Mouse (Mus musculus) heart, embryonic 13.5 days (tissue): ENCODE measurements around the gene Atxn2l. TPM values are rescaled to one million over a fixed set of nuclear protein-coding genes. Genes with fewer than 3 reads are reported as not detected.

Source experiments
- ATAC-seq: fragments of 200-750 bp; cut with Nextera tagmentation; 2 replicates; pipeline ENCODE4 v1.8.0; 2017; ENCODE audit warnings: moderate TSS enrichment; ENCODE audit not compliant: insufficient number of reproducible peaks, low FRiP score, low TSS enrichment; ENCODE audit errors: extremely low read depth
- H3K27ac ChIP-seq: fragments of 300-500 bp; sonication (generic); replicated peaks from 2 replicates; pipeline ENCODE4 v1.5.1; 2015; ENCODE audit warnings: moderate library complexity, mild to moderate bottlenecking, inconsistent platforms
- H3K27me3 ChIP-seq: fragments of 300-500 bp; sonication (generic); replicated peaks from 2 replicates; pipeline ENCODE4 v1.6.1; 2015; ENCODE audit warnings: mild to moderate bottlenecking, inconsistent platforms
- H3K36me3 ChIP-seq: fragments of 300-500 bp; sonication (generic); 2 replicates; pipeline ENCODE4 v1.6.1; 2015; ENCODE audit warnings: mild to moderate bottlenecking, inconsistent platforms
- H3K4me1 ChIP-seq: fragments of 300-500 bp; sonication (generic); 2 replicates; pipeline ENCODE4 v1.6.1; 2015; ENCODE audit warnings: inconsistent platforms
- H3K4me2 ChIP-seq: fragments of 300-500 bp; sonication (generic); 2 replicates; pipeline ENCODE4 v1.6.1; 2015; ENCODE audit warnings: inconsistent platforms, mild to moderate bottlenecking, moderate library complexity
- H3K4me3 ChIP-seq: fragments of 300-500 bp; sonication (generic); 2 replicates; pipeline ENCODE4 v1.5.1; 2015; ENCODE audit warnings: moderate library complexity, mild to moderate bottlenecking, inconsistent platforms
- H3K9ac ChIP-seq: fragments of 300-500 bp; sonication (generic); 2 replicates; pipeline ENCODE4 v1.6.1; 2015; ENCODE audit warnings: inconsistent platforms, mild to moderate bottlenecking, moderate library complexity
- H3K9me3 ChIP-seq: fragments of 300-500 bp; sonication (generic); 2 replicates; pipeline ENCODE4 v1.6.1; 2016; ENCODE audit warnings: inconsistent platforms
- WGBS: fragments of 180-500 bp; shearing (Covaris S2); methylation state at CpG from one replicate; pipeline ENCODE4 v1.1.7; 2015; ENCODE audit warnings: mixed read lengths; 5-methylcytosine and 5-hydroxymethylcytosine counted together
- polyA plus RNA-seq: library from polyadenylated mRNA; unstranded; fragments of >200 nt; fragmentation: Nextera tagmentation; extraction: Ambion mirVana; gene quantifications from 2 replicates; pipeline ENCODE4 v1.2.1, GENCODE M21; 2015

Atxn2l gene
- polyA plus RNA-seq, 1 experiment from 2014 or later = 36.1 TPM

DNA sequence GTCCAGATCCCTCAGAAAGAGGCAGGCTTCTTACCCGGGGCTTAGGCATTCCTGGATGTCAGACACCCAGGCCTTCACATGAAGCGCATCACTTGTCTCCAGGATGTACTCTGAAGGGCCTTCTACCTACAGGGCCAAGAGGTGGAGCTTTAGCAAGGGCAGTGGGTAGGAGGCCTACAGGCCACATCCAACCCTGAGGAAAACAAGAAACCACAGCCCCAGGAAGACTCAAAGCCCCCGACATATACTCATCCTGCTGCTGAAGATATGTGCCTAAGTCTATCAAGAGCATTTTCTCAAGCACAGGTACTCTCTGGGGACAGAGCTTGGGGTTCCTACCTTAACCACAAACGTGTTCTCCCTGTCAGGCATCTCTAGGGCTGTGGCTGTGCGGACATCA lies 31.9 kb downstream of the Atxn2l start:
- Histone ChIP-seq H3K27ac (no peak overlapping the region), H3K9ac (no peak overlapping the region), H3K9me3 (no peaks in the 10 kb centered on the region), H3K4me1 (peaks cover 38% of the 10 kb centered on the region), H3K36me3 (peaks cover 68% of the 10 kb centered on the region), H3K4me3 (no peak overlapping the region), H3K4me2 (no peak overlapping the region), H3K27me3 (no peaks in the 10 kb centered on the region)
- WGBS = 91% methylated on average over 5 of the region's 5 CpGs
- no peak for ATAC-seq

DNA sequence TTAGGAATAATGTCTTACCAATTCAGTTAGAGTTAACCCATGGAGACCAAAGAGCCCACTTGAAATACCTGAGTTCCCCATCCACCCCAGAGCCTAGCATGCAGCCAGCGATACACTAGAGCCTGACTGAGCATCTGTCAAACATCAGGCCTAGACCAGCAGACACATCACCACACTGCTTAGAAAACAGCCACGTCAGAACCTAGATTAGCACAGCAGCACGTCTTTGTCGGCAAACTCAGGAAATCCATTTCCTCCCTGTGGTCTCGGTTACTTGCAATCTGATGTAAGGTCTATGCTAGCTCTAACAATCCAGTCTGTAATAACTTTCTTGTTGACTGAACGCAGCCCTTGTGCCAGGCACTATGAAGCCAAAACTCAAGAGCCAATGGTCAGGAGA lies 33.2 kb downstream of the Atxn2l start:
- Histone ChIP-seq H3K9ac (no peak overlapping the region), H3K4me3 (no peak overlapping the region), H3K27ac (no peak overlapping the region), H3K4me1 (peaks cover 42% of the 10 kb centered on the region), H3K36me3 (peaks cover 71% of the 10 kb centered on the region), H3K4me2 (no peak overlapping the region), H3K9me3 (no peaks in the 10 kb centered on the region), H3K27me3 (no peaks in the 10 kb centered on the region)
- 58% methylated on average over 6 of the region's 6 CpGs for WGBS
- no peak for ATAC-seq

- peaks cover 70% of the 10 kb centered on the region for H3K36me3 ChIP-seq
- no peak overlapping the region for H3K4me3 ChIP-seq
- peaks cover 46% of the 10 kb centered on the region for H3K4me1 ChIP-seq
- ATAC-seq = no peak
- no peaks in the 10 kb centered on the region for H3K9me3 ChIP-seq
- WGBS = 86% methylated on average over 18 of the region's 18 CpGs
- no peak overlapping the region for H3K4me2 ChIP-seq
- no peak overlapping the region for H3K9ac ChIP-seq
- H3K27ac ChIP-seq = no peak overlapping the region
- 0 out of 2 replicates have a peak, but pooled peaks cover under 1% of the 10 kb centered on the region for H3K27me3 ChIP-seq
These were observed 35.2 kb downstream of the Atxn2l start for GRCm38 (mm10) chr7:126467834-126468627.

GRCm38 (mm10) chr7:126467271-126467670 lies 36.0 kb downstream of the Atxn2l start:
- Histone ChIP-seq H3K4me2 (no peak overlapping the region), H3K9ac (no peak overlapping the region), H3K27ac (no peak overlapping the region), H3K36me3 (peaks cover 62% of the 10 kb centered on the region), H3K27me3 (peaks cover 7% of the 10 kb centered on the region; the same call in 1 of the 2 replicates), H3K4me3 (no peak overlapping the region), H3K4me1 (peaks cover 45% of the 10 kb centered on the region), H3K9me3 (no peaks in the 10 kb centered on the region)
- 63% methylated on average over 5 of the region's 5 CpGs for WGBS
- ATAC-seq = no peak

DNA sequence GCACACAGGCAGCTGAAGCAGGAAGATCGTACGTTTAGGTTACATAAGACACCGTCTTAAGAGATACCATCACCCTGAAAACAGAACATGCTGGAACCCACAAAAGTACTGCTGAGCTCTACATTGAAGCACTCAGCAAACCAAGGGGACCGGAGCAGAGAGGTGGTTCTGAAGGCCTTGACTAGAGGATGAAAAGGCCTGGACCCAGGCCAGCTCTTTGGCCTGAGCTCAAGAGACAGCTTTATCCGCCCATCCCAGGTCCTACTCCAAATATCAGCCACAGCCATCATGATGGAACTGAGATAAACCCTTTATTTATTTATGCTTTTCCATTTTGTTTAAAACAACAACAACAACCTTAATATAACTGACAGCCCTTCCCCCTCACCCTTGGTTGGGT lies 36.5 kb downstream of the Atxn2l start:
- peaks cover 13% of the 10 kb centered on the region; the same call in 1 of the 2 replicates for H3K27me3 ChIP-seq
- H3K27ac ChIP-seq = peak overlapping the region; percentile 86
- WGBS = 83% methylated on average over 5 of the region's 5 CpGs
- no peak overlapping the region for H3K4me3 ChIP-seq
- ATAC-seq = no peak
- no peak overlapping the region for H3K4me2 ChIP-seq
- H3K9me3 ChIP-seq = no peaks in the 10 kb centered on the region
- H3K4me1 ChIP-seq = peaks cover 45% of the 10 kb centered on the region
- H3K36me3 ChIP-seq = peaks cover 57% of the 10 kb centered on the region
- H3K9ac ChIP-seq = no peak overlapping the region

- ATAC-seq = no peak
- Histone ChIP-seq H3K4me2 (no peak overlapping the region), H3K4me1 (peaks cover 42% of the 10 kb centered on the region), H3K4me3 (no peak overlapping the region), H3K9me3 (no peaks in the 10 kb centered on the region), H3K27ac (peak overlapping the region; percentile 86), H3K9ac (peak overlapping the region; percentile 61), H3K27me3 (peaks cover 13% of the 10 kb centered on the region; the same call in 1 of the 2 replicates), H3K36me3 (peaks cover 51% of the 10 kb centered on the region)
- 55% methylated on average over 9 of the region's 9 CpGs for WGBS
These were observed 37.1 kb downstream of the Atxn2l start for GRCm38 (mm10) chr7:126466116-126466515.

DNA sequence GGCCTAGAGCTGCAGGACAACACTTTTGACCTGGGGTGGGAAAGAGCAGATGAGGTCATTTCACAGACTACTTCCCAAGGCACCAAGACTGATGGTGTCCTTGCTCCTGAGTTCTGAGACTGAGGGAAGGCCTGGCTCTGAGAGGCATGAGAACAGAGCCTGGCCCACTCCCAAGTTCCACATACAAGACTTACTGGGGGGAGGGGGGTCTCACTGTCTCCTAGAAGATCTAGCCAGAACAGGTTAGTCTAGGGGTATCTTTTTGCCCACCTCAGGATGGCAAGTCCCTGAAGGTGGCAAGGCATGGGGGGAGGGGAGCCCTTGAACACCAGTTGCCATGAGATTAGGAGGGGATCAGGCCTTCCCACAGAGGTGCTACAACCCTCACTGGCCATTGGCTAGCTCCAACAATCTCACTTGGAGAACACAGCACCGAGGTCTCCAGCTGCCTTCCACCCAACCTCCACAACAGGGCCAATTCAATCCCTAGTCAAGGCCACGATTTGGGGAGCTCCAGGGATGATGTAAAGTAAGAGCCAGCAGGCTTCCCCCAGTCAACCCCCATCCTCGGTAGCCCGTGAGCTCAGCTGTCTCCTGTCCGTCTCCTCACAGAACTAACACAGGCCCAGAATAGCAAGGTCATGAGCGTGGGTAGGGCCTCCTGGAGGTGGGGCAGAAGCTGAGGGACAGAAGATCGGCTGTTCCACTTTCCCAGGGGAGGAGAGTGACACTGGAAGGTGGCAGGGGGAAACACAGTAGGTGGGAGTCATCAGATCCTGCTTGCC lies 37.8 kb downstream of the Atxn2l start:
- H3K9me3 ChIP-seq = no peaks in the 10 kb centered on the region
- 0 out of 2 replicates have a peak, but pooled peaks have one; percentile 21 for ATAC-seq
- peaks cover 44% of the 10 kb centered on the region for H3K36me3 ChIP-seq
- peaks cover 38% of the 10 kb centered on the region for H3K4me1 ChIP-seq
- 11% methylated on average over 7 of the region's 7 CpGs for whole genome bisulfite sequencing
- H3K9ac ChIP-seq = peak overlapping the region; percentile 61
- peak overlapping the region; percentile 4 for H3K4me2 ChIP-seq
- peak overlapping the region; percentile 86 for H3K27ac ChIP-seq
- no peak overlapping the region for H3K4me3 ChIP-seq
- H3K27me3 ChIP-seq = peaks cover 13% of the 10 kb centered on the region; the same call in 1 of the 2 replicates

GRCm38 (mm10) chr7:126464836-126465235 lies 38.4 kb downstream of the Atxn2l start:
- Histone ChIP-seq H3K36me3 (peaks cover 38% of the 10 kb centered on the region), H3K4me3 (no peak overlapping the region), H3K4me2 (no peak overlapping the region), H3K27me3 (peaks cover 13% of the 10 kb centered on the region; the same call in 1 of the 2 replicates), H3K9ac (peak overlapping the region; percentile 33), H3K4me1 (peaks cover 38% of the 10 kb centered on the region), H3K27ac (peak overlapping the region; percentile 86), H3K9me3 (no peaks in the 10 kb centered on the region)
- ATAC-seq = no peak
- WGBS = 22% methylated on average over 5 of the region's 5 CpGs

GRCm38 (mm10) chr7:126464121-126464520 lies 39.1 kb downstream of the Atxn2l start:
- H3K4me1 ChIP-seq = peaks cover 40% of the 10 kb centered on the region
- no peak overlapping the region for H3K4me3 ChIP-seq
- H3K27ac ChIP-seq = peak overlapping the region; percentile 86
- no peak overlapping the region for H3K4me2 ChIP-seq
- H3K27me3 ChIP-seq = peaks cover 13% of the 10 kb centered on the region; the same call in 1 of the 2 replicates
- 50% methylated on average over 4 of the region's 4 CpGs for WGBS
- H3K9ac ChIP-seq = peak overlapping the region; percentile 33
- no peak for ATAC-seq
- peaks cover 31% of the 10 kb centered on the region for H3K36me3 ChIP-seq
- no peaks in the 10 kb centered on the region for H3K9me3 ChIP-seq

DNA sequence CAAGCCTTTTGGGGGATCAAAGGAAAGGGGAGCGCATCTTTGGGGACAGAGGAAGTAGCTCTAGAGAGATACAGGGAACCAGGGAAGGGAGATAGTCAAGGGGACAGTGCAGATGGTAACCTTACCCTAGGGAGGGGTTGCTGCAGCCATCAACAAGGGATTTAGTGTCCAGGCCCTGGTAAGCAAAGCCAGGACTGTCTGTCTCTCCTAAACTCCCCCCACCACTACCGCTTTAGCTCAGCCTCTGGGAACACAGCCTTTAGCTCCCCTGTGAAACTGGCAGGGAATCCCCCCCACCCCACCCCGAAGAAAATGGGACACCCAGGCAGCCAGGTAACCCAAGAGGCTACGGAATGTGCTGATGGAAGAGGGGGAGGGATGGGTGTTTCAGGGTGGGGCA lies 39.7 kb downstream of the Atxn2l start:
- 51% methylated on average over 4 of the region's 4 CpGs for WGBS
- H3K9me3 ChIP-seq = no peaks in the 10 kb centered on the region
- H3K27me3 ChIP-seq = peaks cover 13% of the 10 kb centered on the region; the same call in 1 of the 2 replicates
- H3K36me3 ChIP-seq = peaks cover 25% of the 10 kb centered on the region
- peaks cover 46% of the 10 kb centered on the region for H3K4me1 ChIP-seq
- no peak overlapping the region for H3K4me2 ChIP-seq
- no peak overlapping the region for H3K9ac ChIP-seq
- ATAC-seq = no peak
- H3K4me3 ChIP-seq = no peak overlapping the region
- H3K27ac ChIP-seq = no peak overlapping the region

DNA sequence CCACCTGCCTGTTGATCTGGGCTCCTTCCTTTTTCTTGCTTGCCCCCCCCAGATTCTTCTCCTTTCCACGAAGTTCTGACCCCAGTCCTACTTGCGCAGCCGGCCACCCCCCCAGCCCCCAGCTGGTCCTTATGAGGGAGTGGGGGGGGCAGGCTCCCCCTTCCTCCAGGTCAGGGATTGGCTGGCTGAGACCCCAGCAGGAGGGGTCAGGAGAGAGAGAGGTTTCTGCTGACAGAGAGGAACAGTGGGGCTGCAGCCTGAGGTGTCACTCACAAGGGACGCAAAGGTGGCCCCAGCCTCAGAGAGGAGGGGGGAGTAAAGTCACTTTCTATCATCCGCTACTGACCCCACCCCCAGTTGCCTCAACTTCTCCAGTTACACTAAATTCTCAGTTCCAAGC lies 40.2 kb downstream of the Atxn2l start, which contains the start of gene Atp2a1:
Gene Atp2a1 (minus strand): TSS at position 105 of the 400 bp plus-strand sequence.
- H3K9me3 ChIP-seq = no peaks in the 10 kb centered on the region
- peak within 1 kb of the TSS; percentile 45 for H3K9ac ChIP-seq
- H3K36me3 ChIP-seq = peaks cover 20% of the 10 kb centered on the region
- no peak within 1 kb of the TSS for H3K27ac ChIP-seq
- H3K4me3 ChIP-seq = no peak within 1 kb of the TSS
- no peak within 1 kb of the TSS for H3K4me2 ChIP-seq
- peaks cover 13% of the 10 kb centered on the region; the same call in 1 of the 2 replicates for H3K27me3 ChIP-seq
- WGBS = 46% methylated on average over 5 of the region's 5 CpGs
- no peak for ATAC-seq
- peaks cover 51% of the 10 kb centered on the region for H3K4me1 ChIP-seq
